Mouse (Mus musculus): ENCODE measurements at regions not wholly inside any gene's neighbourhood (a gene's known extent, or its start where the extent isn't known, plus 50 kb on each side); places are given as distances from the start of the nearest gene placed in this dataset.
"Not testable (repeated sequence)": the region's sequence is repeated elsewhere in the genome, so short reads cannot be mapped to it uniquely, and the experiment has no call there.

- ATAC-seq (ENCODE audit: low FRiP score, low TSS enrichment) (no peak), DNase-seq (ENCODE audit: low spot score) (no peak)
- Histone ChIP-seq H3K9me3 (ENCODE audit: control insufficient read depth, low read length) (no peaks in the 10 kb centered on the region), H3K27ac (replicated peaks) (no peak overlapping the region), H3K27me3 (ENCODE audit: control insufficient read depth, insufficient read depth, low read length) (no peaks in the 10 kb centered on the region), H3K4me1 (replicated peaks; ENCODE audit: control insufficient read depth, insufficient read depth) (no peaks in the 10 kb centered on the region), H3K4me3 (ENCODE audit: low read depth, low read length) (no peak overlapping the region), H3K36me3 (ENCODE audit: control insufficient read depth, insufficient read depth, low read length) (no peaks in the 10 kb centered on the region), H3K4me2 (replicated peaks; ENCODE audit: low read depth) (no peak overlapping the region), H3K9ac (ENCODE audit: low read length) (no peak overlapping the region)
- 10% methylated on average over 3 of the region's 3 CpGs for WGBS
- TF ChIP-seq EP300 (optimal IDR thresholded peaks at IDR 0.05) (no peak), CTCF (IDR thresholded peaks at IDR 0.05; ENCODE audit: low read depth) (no peak)
Measured at GRCm38 (mm10) chr13:72299660-72300059, 329.0 kb upstream of the Irx2 start.

GRCm38 (mm10) chr13:72301114-72301513, 327.5 kb upstream of the Irx2 start:
- H3K4me2 ChIP-seq (replicated peaks; ENCODE audit: low read depth), result no peak overlapping the region
- H3K9me3 ChIP-seq (ENCODE audit: control insufficient read depth, low read length), result no peaks in the 10 kb centered on the region
- no peak for TF ChIP-seq CTCF (IDR thresholded peaks at IDR 0.05; ENCODE audit: low read depth)
- no peak for TF ChIP-seq EP300 (optimal IDR thresholded peaks at IDR 0.05)
- WGBS, result 42% methylated on average over 7 of the region's 7 CpGs
- no peak overlapping the region for H3K9ac ChIP-seq (ENCODE audit: low read length)
- H3K4me3 ChIP-seq (ENCODE audit: low read depth, low read length), result no peak overlapping the region
- H3K27ac ChIP-seq (replicated peaks), result no peak overlapping the region
- ATAC-seq (ENCODE audit: low FRiP score, low TSS enrichment) (no peak), DNase-seq (ENCODE audit: low spot score) (no peak)
- no peaks in the 10 kb centered on the region for H3K4me1 ChIP-seq (replicated peaks; ENCODE audit: control insufficient read depth, insufficient read depth)
- no peaks in the 10 kb centered on the region for H3K36me3 ChIP-seq (ENCODE audit: control insufficient read depth, insufficient read depth, low read length)
- H3K27me3 ChIP-seq (ENCODE audit: control insufficient read depth, insufficient read depth, low read length), result no peaks in the 10 kb centered on the region

- TF ChIP-seq CTCF (IDR thresholded peaks at IDR 0.05; ENCODE audit: low read depth) (no peak), EP300 (optimal IDR thresholded peaks at IDR 0.05) (no peak)
- Histone ChIP-seq H3K4me3 (ENCODE audit: low read depth, low read length) (no peak overlapping the region), H3K36me3 (ENCODE audit: control insufficient read depth, insufficient read depth, low read length) (no peaks in the 10 kb centered on the region), H3K4me2 (replicated peaks; ENCODE audit: low read depth) (no peak overlapping the region), H3K9me3 (ENCODE audit: control insufficient read depth, low read length) (no peaks in the 10 kb centered on the region), H3K27me3 (ENCODE audit: control insufficient read depth, insufficient read depth, low read length) (no peaks in the 10 kb centered on the region), H3K27ac (replicated peaks) (no peak overlapping the region), H3K9ac (ENCODE audit: low read length) (no peak overlapping the region), H3K4me1 (replicated peaks; ENCODE audit: control insufficient read depth, insufficient read depth) (no peaks in the 10 kb centered on the region)
- DNase-seq (ENCODE audit: low spot score) (no peak), ATAC-seq (ENCODE audit: low FRiP score, low TSS enrichment) (no peak)
- 63% methylated on average over 15 of the region's 15 CpGs for WGBS
Measured at GRCm38 (mm10) chr13:72301841-72302240, 326.8 kb upstream of the Irx2 start.

GRCm38 (mm10) chr13:72302436-72303125, 326.0 kb upstream of the Irx2 start:
- no peak overlapping the region for H3K4me2 ChIP-seq (replicated peaks; ENCODE audit: low read depth)
- no peak overlapping the region for H3K27ac ChIP-seq (replicated peaks)
- DNase-seq (ENCODE audit: low spot score) (no peak), ATAC-seq (ENCODE audit: low FRiP score, low TSS enrichment) (no peak)
- H3K4me3 ChIP-seq (ENCODE audit: low read depth, low read length), result no peak overlapping the region
- no peaks in the 10 kb centered on the region for H3K27me3 ChIP-seq (ENCODE audit: control insufficient read depth, insufficient read depth, low read length)
- H3K9ac ChIP-seq (ENCODE audit: low read length), result no peak overlapping the region
- 69% methylated on average over 19 of the region's 19 CpGs for WGBS
- no peaks in the 10 kb centered on the region for H3K36me3 ChIP-seq (ENCODE audit: control insufficient read depth, insufficient read depth, low read length)
- no peak for TF ChIP-seq EP300 (optimal IDR thresholded peaks at IDR 0.05)
- TF ChIP-seq CTCF (IDR thresholded peaks at IDR 0.05; ENCODE audit: low read depth), result no peak
- no peaks in the 10 kb centered on the region for H3K9me3 ChIP-seq (ENCODE audit: control insufficient read depth, low read length)
- H3K4me1 ChIP-seq (replicated peaks; ENCODE audit: control insufficient read depth, insufficient read depth), result no peaks in the 10 kb centered on the region

- H3K4me1 ChIP-seq (replicated peaks; ENCODE audit: control insufficient read depth, insufficient read depth), result no peaks in the 10 kb centered on the region
- no peak for ATAC-seq (ENCODE audit: low FRiP score, low TSS enrichment)
- H3K9me3 ChIP-seq (ENCODE audit: control insufficient read depth, low read length), result no peaks in the 10 kb centered on the region
- 68% methylated on average over 15 of the region's 15 CpGs for WGBS
- no peak overlapping the region for H3K4me3 ChIP-seq (ENCODE audit: low read depth, low read length)
- no peak overlapping the region for H3K4me2 ChIP-seq (replicated peaks; ENCODE audit: low read depth)
- no peak for DNase-seq (ENCODE audit: low spot score)
- H3K9ac ChIP-seq (ENCODE audit: low read length), result no peak overlapping the region
- H3K36me3 ChIP-seq (ENCODE audit: control insufficient read depth, insufficient read depth, low read length), result no peaks in the 10 kb centered on the region
- TF ChIP-seq CTCF (IDR thresholded peaks at IDR 0.05; ENCODE audit: low read depth), result no peak
- TF ChIP-seq EP300 (optimal IDR thresholded peaks at IDR 0.05), result no peak
- H3K27ac ChIP-seq (replicated peaks), result no peak overlapping the region
- no peaks in the 10 kb centered on the region for H3K27me3 ChIP-seq (ENCODE audit: control insufficient read depth, insufficient read depth, low read length)
Measured at GRCm38 (mm10) chr13:72303126-72303760, 325.4 kb upstream of the Irx2 start.

- TF ChIP-seq CTCF (IDR thresholded peaks at IDR 0.05; ENCODE audit: low read depth) (no peak), EP300 (optimal IDR thresholded peaks at IDR 0.05) (no peak)
- H3K4me1 ChIP-seq (replicated peaks; ENCODE audit: control insufficient read depth, insufficient read depth), result no peaks in the 10 kb centered on the region
- WGBS, result 38% methylated on average over 10 of the region's 10 CpGs
- H3K4me2 ChIP-seq (replicated peaks; ENCODE audit: low read depth), result no peak overlapping the region
- DNase-seq (ENCODE audit: low spot score), result no peak
- no peak overlapping the region for H3K9ac ChIP-seq (ENCODE audit: low read length)
- H3K27me3 ChIP-seq (ENCODE audit: control insufficient read depth, insufficient read depth, low read length), result no peaks in the 10 kb centered on the region
- no peak overlapping the region for H3K27ac ChIP-seq (replicated peaks)
- H3K9me3 ChIP-seq (ENCODE audit: control insufficient read depth, low read length), result no peaks in the 10 kb centered on the region
- H3K4me3 ChIP-seq (ENCODE audit: low read depth, low read length), result no peak overlapping the region
- no peak for ATAC-seq (ENCODE audit: low FRiP score, low TSS enrichment)
- no peaks in the 10 kb centered on the region for H3K36me3 ChIP-seq (ENCODE audit: control insufficient read depth, insufficient read depth, low read length)
Measured at GRCm38 (mm10) chr13:72324041-72324690, 304.5 kb upstream of the Irx2 start.

- not testable (repeated sequence) for H3K27ac ChIP-seq (replicated peaks); H3K4me2 ChIP-seq (replicated peaks; ENCODE audit: low read depth); H3K9ac ChIP-seq (ENCODE audit: low read length); ATAC-seq (ENCODE audit: low FRiP score, low TSS enrichment); DNase-seq (ENCODE audit: low spot score); H3K27me3 ChIP-seq (ENCODE audit: control insufficient read depth, insufficient read depth, low read length); H3K4me3 ChIP-seq (ENCODE audit: low read depth, low read length); H3K4me1 ChIP-seq (replicated peaks; ENCODE audit: control insufficient read depth, insufficient read depth); H3K9me3 ChIP-seq (ENCODE audit: control insufficient read depth, low read length); H3K36me3 ChIP-seq (ENCODE audit: control insufficient read depth, insufficient read depth, low read length)
- WGBS, result 66% methylated on average over 1 of the region's 1 CpGs
Measured at GRCm38 (mm10) chr13:72326201-72326600, 302.4 kb upstream of the Irx2 start.

Measured in stomach, postnatal 0 days (tissue).